Mouse (Mus musculus): Measurements from ENCODE around the gene Vmac. TPM values are rescaled to one million over a fixed set of nuclear protein-coding genes. Genes with fewer than 3 reads are reported as not detected.

The Vmac gene
- total RNA-seq (2012; rRNA removed) (1.7 and 2.6 TPM in 2 replicates), polyA plus RNA-seq (2012; ENCODE audit: insufficient read depth in 1 of 2, insufficient read length in 2 of 2, low read depth in 1 of 2, low replicate concordance in 2 of 2, missing spikeins in 1 of 2) (1 to 10 TPM in 1 of 2 experiments, not detected in 1; 8.0 TPM)

GRCm38 (mm10) chr17:56717363-56718058 lies at the start of gene Vmac, which contains the start of gene Ndufa11:
Gene Vmac, minus strand, starts transcription at chr17:56718022.
Gene Ndufa11, plus strand, starts transcription at chr17:56717767.
- Histone ChIP-seq H3K9me3 (replicated peaks; ENCODE audit: insufficient read depth, low read length) (no peaks in the 10 kb centered on the region), H3K36me3 (ENCODE audit: control insufficient read depth in 1 of 2, insufficient read depth in 2 of 2, low read length in 2 of 2) (peaks cover 0 to 3% of the 10 kb centered on the region in 2 experiments; a peak in 1 of 4 replicates)
- TF ChIP-seq ZMIZ1 (IDR thresholded peaks at IDR 0.05; ENCODE audit: low read depth, low read length), result peak; percentile 49; the same call in 1 of the 2 replicates
- TF ChIP-seq NRF1 (IDR thresholded peaks at IDR 0.05; ENCODE audit: insufficient read depth, low read depth, low read length, poor library complexity, severe bottlenecking), result peak; percentile 85
- peak; percentile 95 for TF ChIP-seq SIN3A (IDR thresholded peaks at IDR 0.05; ENCODE audit: low read length)
- TF ChIP-seq EP300 (IDR thresholded peaks at IDR 0.05; ENCODE audit: low read depth in 1 of 2, low read length in 2 of 2), result no peak
- no peak for TF ChIP-seq MAFK (IDR thresholded peaks at IDR 0.05; ENCODE audit: borderline replicate concordance, low read depth, low read length)
- no peak for TF ChIP-seq MEF2A (IDR thresholded peaks at IDR 0.05; ENCODE audit: extremely low read depth, insufficient replicate concordance, low read depth, low read length, poor library complexity, severe bottlenecking)
- TF ChIP-seq MAX (IDR thresholded peaks at IDR 0.05; ENCODE audit: low read length), result no peak; the same call in none of the 2 replicates
- TF ChIP-seq GATA1 (IDR thresholded peaks at IDR 0.05; ENCODE audit: low read depth, low read length), result no peak
- TF ChIP-seq CTCF (IDR thresholded peaks at IDR 0.05 in 2 of 3, conservative IDR thresholded peaks at IDR 0.05 in 1 of 3; ENCODE audit: control insufficient read depth in 1 of 3, insufficient read depth in 1 of 3, low read depth in 2 of 3, low read length in 3 of 3, poor library complexity in 1 of 3, severe bottlenecking in 1 of 3), result no peak
- peak; percentile 88 for TF ChIP-seq HCFC1 (IDR thresholded peaks at IDR 0.05; ENCODE audit: low read depth, low read length)
- TF ChIP-seq ZNF384 (IDR thresholded peaks at IDR 0.05; ENCODE audit: low read depth, low read length), result no peak
- peak; percentile 93 for TF ChIP-seq NELFE (IDR thresholded peaks at IDR 0.05; ENCODE audit: low read depth, low read length)
- TF ChIP-seq ZKSCAN1 (IDR thresholded peaks at IDR 0.05; ENCODE audit: low read depth, low read length), result no peak
- TF ChIP-seq USF2 (IDR thresholded peaks at IDR 0.05; ENCODE audit: borderline replicate concordance in 1 of 2, insufficient read depth in 1 of 2, low read depth in 1 of 2, low read length in 2 of 2), result no peak
- no peak for TF ChIP-seq USF1 (IDR thresholded peaks at IDR 0.05; ENCODE audit: low read depth, low read length)
- no peak for TF ChIP-seq UBTF (IDR thresholded peaks at IDR 0.05; ENCODE audit: borderline replicate concordance, insufficient read depth, low read depth, low read length)
- no peak for TF ChIP-seq MAZ (IDR thresholded peaks at IDR 0.05; ENCODE audit: low read depth, low read length)
- TF ChIP-seq TAL1 (IDR thresholded peaks at IDR 0.05; ENCODE audit: low read length), result no peak
- TF ChIP-seq CHD1 (IDR thresholded peaks at IDR 0.05; ENCODE audit: low read depth, low read length), result no peak
- no peak for TF ChIP-seq JUND (IDR thresholded peaks at IDR 0.05; ENCODE audit: low read depth, low read length)
- no peak for TF ChIP-seq ZC3H11A (IDR thresholded peaks at IDR 0.05; ENCODE audit: low read depth, low read length)
- TF ChIP-seq RAD21 (IDR thresholded peaks at IDR 0.05; ENCODE audit: low read depth, low read length), result no peak
- no peak for TF ChIP-seq MYB (IDR thresholded peaks at IDR 0.05; ENCODE audit: low read depth, low read length)
- no peak for TF ChIP-seq RCOR1 (IDR thresholded peaks at IDR 0.05; ENCODE audit: low read depth, low read length)
- TF ChIP-seq SMC3 (IDR thresholded peaks at IDR 0.05; ENCODE audit: low read depth, low read length), result peak; percentile 7; the same call in 1 of the 2 replicates
- TF ChIP-seq TBP (IDR thresholded peaks at IDR 0.05; ENCODE audit: low read depth, low read length), result peak; percentile 83
- peak; percentile 93 to 94 for TF ChIP-seq POLR2A (IDR thresholded peaks at IDR 0.05; ENCODE audit: control insufficient read depth in 1 of 2, insufficient read depth in 1 of 2, low read depth in 1 of 2, low read length in 2 of 2, poor library complexity in 1 of 2)
- no peak for TF ChIP-seq ELF1 (IDR thresholded peaks at IDR 0.05; ENCODE audit: low read depth, low read length)
- TF ChIP-seq BHLHE40 (IDR thresholded peaks at IDR 0.05; ENCODE audit: borderline replicate concordance, low read depth, low read length), result no peak
- TF ChIP-seq ETS1 (IDR thresholded peaks at IDR 0.05; ENCODE audit: low read depth, low read length), result 0 out of 2 replicates have a peak, but pooled peaks have one; percentile 18
- TF ChIP-seq MYC (IDR thresholded peaks at IDR 0.05; ENCODE audit: low read depth, low read length), result no peak
- TF ChIP-seq GABPA (IDR thresholded peaks at IDR 0.05; ENCODE audit: low read depth, low read length), result no peak
- TF ChIP-seq CHD2 (IDR thresholded peaks at IDR 0.05; ENCODE audit: low read length), result peak; percentile 98
- TF ChIP-seq MXI1 (IDR thresholded peaks at IDR 0.05; ENCODE audit: low read depth, low read length), result peak; percentile 81
- TF ChIP-seq KAT2A (conservative IDR thresholded peaks at IDR 0.05; ENCODE audit: low read depth, low read length), result no peak; the same call in 1 of the 2 replicates
- peak; percentile 73; the same call in 1 of the 2 replicates for TF ChIP-seq POLR2AphosphoS2 (IDR thresholded peaks at IDR 0.05; ENCODE audit: low read length)

More at GRCm38 (mm10) chr17:56717363-56718058, at the start of gene Vmac, which contains the start of gene Ndufa11:
- H3K27me3 ChIP-seq (ENCODE audit: control insufficient read depth in 1 of 2, insufficient read depth in 2 of 2, low read length in 2 of 2), result no peaks in the 10 kb centered on the region
- peaks cover 18% of the 10 kb centered on the region for H3K79me2 ChIP-seq (ENCODE audit: control insufficient read depth, insufficient read depth, low read length, poor library complexity)
- H3K4me1 ChIP-seq (ENCODE audit: control insufficient read depth in 1 of 2, insufficient read depth in 2 of 2, low read length in 2 of 2), result peaks cover 0 to 12% of the 10 kb centered on the region in 2 experiments; a peak in 1 of 4 replicates
- peak within 1 kb of the TSS; percentile 57 for H3K27ac ChIP-seq (ENCODE audit: control insufficient read depth, low read depth, low read length)
- H3K9ac ChIP-seq (ENCODE audit: control insufficient read depth, low read depth, low read length, poor library complexity, severe bottlenecking), result peak within 1 kb of the TSS; percentile 78
- H3K4me3 ChIP-seq (ENCODE audit: control insufficient read depth in 1 of 2, insufficient read depth in 1 of 2, low read depth in 2 of 2, low read length in 2 of 2), result peak within 1 kb of the TSS; percentile 75 to 87
- DNase-seq (ENCODE audit: low read depth, low spot score), result peak; percentile 98
